In the genomic region with DNA sequence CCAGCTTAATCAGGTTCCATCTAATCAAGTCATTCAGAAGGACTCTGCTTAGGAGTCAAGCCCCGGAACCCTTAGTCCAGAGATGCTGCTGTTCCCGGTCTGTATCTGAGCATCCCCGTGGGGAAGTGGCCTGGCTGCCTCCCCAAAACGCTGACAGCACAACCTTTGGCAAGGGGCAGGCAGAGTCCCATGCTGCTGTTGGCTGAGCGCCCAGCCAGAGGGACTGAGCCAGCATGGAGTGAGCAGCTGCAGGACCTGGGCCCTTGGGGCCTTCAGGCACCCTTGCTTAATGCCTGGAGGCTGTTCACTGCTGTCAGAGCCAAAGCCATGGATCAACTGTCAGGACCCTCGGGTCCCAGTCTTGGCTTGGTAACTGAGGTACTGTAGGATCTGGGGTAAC, we compare ENCODE assay signal across 9 mouse cellular contexts. TPM values are rescaled to one million over a fixed set of nuclear protein-coding genes. Genes with fewer than 3 reads are reported as not detected.
A peak's percentile ranks its signal among the peaks of the same experiment; 100 is the strongest.
DNase-seq lines count a peak whose midpoint lies in the region; ATAC-seq and TF ChIP-seq lines count a peak whose summit lies in the region.
"Had no signal": no experiment of that assay in that cellular context is flagged by ENCODE, and none has a peak within 500 bp of the region (broad histone marks: within the 10 kb centered on the region; RNA-seq: fewer than 3 reads in every experiment).

No protein-coding gene starts in this region.

- H3K27me3 ChIP-seq in forebrain, embryonic 13.5 days: no peaks in the 10 kb centered on the region
- H3K27me3 ChIP-seq in forebrain, embryonic 10.5 days (ENCODE audit: poor library complexity, severe bottlenecking): no peaks in the 10 kb centered on the region
- H3K27me3 ChIP-seq in forebrain, postnatal 0 days (ENCODE audit: insufficient read depth, low read length): no peaks in the 10 kb centered on the region
- H3K27me3 ChIP-seq: embryonic facial prominence, embryonic 12.5 days had no signal

- no peak overlapping the region for H3K9ac ChIP-seq in forebrain, embryonic 13.5 days
- no peak overlapping the region for H3K9ac ChIP-seq in forebrain, postnatal 0 days
- H3K9ac ChIP-seq: embryonic facial prominence, embryonic 12.5 days had no signal

- no peak for DNase-seq in forebrain, embryonic 10.5 days (ENCODE audit: extremely low spot score, low spot score)
- DNase-seq in adrenal gland, adult 8-10 months: peak; percentile 89
- peak; percentile 78 for DNase-seq in forebrain, postnatal 0 days
- DNase-seq in heart, postnatal 25 days (ENCODE audit: low spot score): peak; percentile 88
- peak; percentile 71 to 76 for DNase-seq in layer of hippocampus, postnatal 36 days
- peak; percentile 36 for DNase-seq in ovary, postnatal 10 days (ENCODE audit: low spot score)

- TF ChIP-seq CTCF in forebrain, postnatal 0 days (IDR thresholded peaks at IDR 0.05; ENCODE audit: low read depth): no peak

- no peaks in the 10 kb centered on the region for H3K9me3 ChIP-seq in forebrain, embryonic 13.5 days (replicated peaks)
- H3K9me3 ChIP-seq in forebrain, embryonic 10.5 days: no peaks in the 10 kb centered on the region
- H3K9me3 ChIP-seq in forebrain, postnatal 0 days (ENCODE audit: low read length): no peaks in the 10 kb centered on the region
- H3K9me3 ChIP-seq: embryonic facial prominence, embryonic 12.5 days had no signal

- no peak overlapping the region for H3K4me3 ChIP-seq in forebrain, embryonic 13.5 days
- no peak overlapping the region for H3K4me3 ChIP-seq in forebrain, embryonic 10.5 days
- no peak overlapping the region for H3K4me3 ChIP-seq in forebrain, postnatal 0 days (ENCODE audit: low read depth, low read length)
- H3K4me3 ChIP-seq: embryonic facial prominence, embryonic 12.5 days had no signal

- H3K4me1 ChIP-seq in forebrain, embryonic 13.5 days: peaks cover 16% of the 10 kb centered on the region
- H3K4me1 ChIP-seq in forebrain, embryonic 10.5 days: peaks cover 17% of the 10 kb centered on the region
- H3K4me1 ChIP-seq in forebrain, postnatal 0 days (ENCODE audit: insufficient read depth): 0 out of 2 replicates have a peak, but pooled peaks cover 5% of the 10 kb centered on the region

- peak overlapping the region; percentile 15; the same call in 1 of the 2 replicates for H3K27ac ChIP-seq in forebrain, embryonic 13.5 days
- no peak overlapping the region for H3K27ac ChIP-seq in forebrain, embryonic 10.5 days
- H3K27ac ChIP-seq in forebrain, postnatal 0 days (ENCODE audit: low read depth, low read length): no peak overlapping the region
- H3K27ac ChIP-seq: embryonic facial prominence, embryonic 12.5 days had no signal

- intact Hi-C loops in heart, postnatal 25 days (cut with DNase I): no loop called here

- H3K36me3 ChIP-seq in forebrain, embryonic 13.5 days (ENCODE audit: poor library complexity, severe bottlenecking): no peaks in the 10 kb centered on the region
- no peaks in the 10 kb centered on the region for H3K36me3 ChIP-seq in forebrain, embryonic 10.5 days (replicated peaks)
- no peaks in the 10 kb centered on the region for H3K36me3 ChIP-seq in forebrain, postnatal 0 days (ENCODE audit: insufficient read depth)
- H3K36me3 ChIP-seq: embryonic facial prominence, embryonic 12.5 days had no signal

- peak; percentile 50; the same call in 1 of the 2 replicates for ATAC-seq in forebrain, embryonic 13.5 days
- ATAC-seq in forebrain, postnatal 0 days: peak; percentile 82
- ATAC-seq in CD4-positive, CD25-positive, alpha-beta regulatory T cell, adult 4 months: no peak

- WGBS in forebrain, embryonic 13.5 days: 44% methylated on average over 6 of the region's 6 CpGs
- 79% methylated on average over 6 of the region's 6 CpGs for WGBS in forebrain, embryonic 10.5 days
- 22% methylated on average over 6 of the region's 6 CpGs for WGBS in forebrain, postnatal 0 days

- no peak overlapping the region for H3K4me2 ChIP-seq in forebrain, embryonic 13.5 days
- no peak overlapping the region for H3K4me2 ChIP-seq in forebrain, postnatal 0 days (ENCODE audit: low read depth)
- H3K4me2 ChIP-seq: embryonic facial prominence, embryonic 12.5 days had no signal

RNA-seq across cellular contexts. Expression of a gene that starts 28.7 kb away (rescaled TPM):
- 155 and 166 TPM in 2 replicates for polyA plus RNA-seq in forebrain, embryonic 13.5 days (2015; fragmentation: Nextera tagmentation; extraction: Ambion mirVana)
- 237 and 245 TPM in 2 replicates for polyA plus RNA-seq in forebrain, embryonic 10.5 days (2016; fragmentation: Nextera tagmentation; extraction: Ambion mirVana)
- total RNA-seq in adrenal gland, adult 8-10 months (2022): 10 to 100 TPM; 70.8 to 97.5 (median 88.9) TPM
- 30.8 and 33.0 TPM in 2 replicates for total RNA-seq in forebrain, postnatal 0 days (2014; rRNA removed)
- polyA plus RNA-seq in forebrain, postnatal 0 days (2015; fragmentation: Nextera tagmentation; extraction: Ambion mirVana): 58.5 and 64.2 TPM in 2 replicates
- 10 to 100 TPM; 72.9 to 73.9 TPM for total RNA-seq in heart, postnatal 25 days (2021)
- 10 to 100 TPM; 26.3 to 26.9 TPM for total RNA-seq in layer of hippocampus, postnatal 36 days (2021)
- 100 to 1,000 TPM in 1 of 2 experiments, 10 to 100 TPM in 1; 74.6 to 113 TPM for polyA plus RNA-seq in CD4-positive, CD25-positive, alpha-beta regulatory T cell, adult 4 months (2017; shearing (Covaris generic))

RNA-seq across cellular contexts. Expression of a gene that starts 37.6 kb away (rescaled TPM):
- polyA plus RNA-seq in forebrain, embryonic 13.5 days (2015; fragmentation: Nextera tagmentation; extraction: Ambion mirVana): 12.9 and 15.2 TPM in 2 replicates
- polyA plus RNA-seq in forebrain, embryonic 10.5 days (2016; fragmentation: Nextera tagmentation; extraction: Ambion mirVana): 6.9 and 8.5 TPM in 2 replicates
- total RNA-seq in adrenal gland, adult 8-10 months (2022): 10 to 100 TPM; 26.0 to 29.3 (median 28.3) TPM
- 116 and 135 TPM in 2 replicates for total RNA-seq in forebrain, postnatal 0 days (2014; rRNA removed)
- polyA plus RNA-seq in forebrain, postnatal 0 days (2015; fragmentation: Nextera tagmentation; extraction: Ambion mirVana): 31.1 and 32.6 TPM in 2 replicates
- total RNA-seq in heart, postnatal 25 days (2021): 10 to 100 TPM; 21.8 to 21.9 TPM
- 10 to 100 TPM; 40.7 to 45.9 TPM for total RNA-seq in layer of hippocampus, postnatal 36 days (2021)
- polyA plus RNA-seq in CD4-positive, CD25-positive, alpha-beta regulatory T cell, adult 4 months (2017; shearing (Covaris generic)): 10 to 100 TPM; 10.2 to 17.1 TPM

RNA-seq across cellular contexts. Expression of a gene that starts 58.2 kb away (rescaled TPM):
- polyA plus RNA-seq in forebrain, embryonic 13.5 days (2015; fragmentation: Nextera tagmentation; extraction: Ambion mirVana): 11.3 and 13.5 TPM in 2 replicates
- 10.5 and 12.0 TPM in 2 replicates for polyA plus RNA-seq in forebrain, embryonic 10.5 days (2016; fragmentation: Nextera tagmentation; extraction: Ambion mirVana)
- 100 to 1,000 TPM in 1 of 4 experiments, 10 to 100 TPM in 3; 46.0 to 102 (median 75.5) TPM for total RNA-seq in adrenal gland, adult 8-10 months (2022)
- total RNA-seq in forebrain, postnatal 0 days (2014; rRNA removed): 19.2 and 23.4 TPM in 2 replicates
- polyA plus RNA-seq in forebrain, postnatal 0 days (2015; fragmentation: Nextera tagmentation; extraction: Ambion mirVana): 16.4 and 18.0 TPM in 2 replicates
- 1 to 10 TPM; 2.1 to 3.2 TPM for total RNA-seq in heart, postnatal 25 days (2021)
- 10 to 100 TPM; 38.7 to 39.5 TPM for total RNA-seq in layer of hippocampus, postnatal 36 days (2021)
- polyA plus RNA-seq in CD4-positive, CD25-positive, alpha-beta regulatory T cell, adult 4 months (2017; shearing (Covaris generic)): under 1 TPM in 1 of 2 experiments, not detected in 1; 0.66 TPM
